Comparison of ENCODE assay signal across 15 mouse cellular contexts in the genomic region with DNA sequence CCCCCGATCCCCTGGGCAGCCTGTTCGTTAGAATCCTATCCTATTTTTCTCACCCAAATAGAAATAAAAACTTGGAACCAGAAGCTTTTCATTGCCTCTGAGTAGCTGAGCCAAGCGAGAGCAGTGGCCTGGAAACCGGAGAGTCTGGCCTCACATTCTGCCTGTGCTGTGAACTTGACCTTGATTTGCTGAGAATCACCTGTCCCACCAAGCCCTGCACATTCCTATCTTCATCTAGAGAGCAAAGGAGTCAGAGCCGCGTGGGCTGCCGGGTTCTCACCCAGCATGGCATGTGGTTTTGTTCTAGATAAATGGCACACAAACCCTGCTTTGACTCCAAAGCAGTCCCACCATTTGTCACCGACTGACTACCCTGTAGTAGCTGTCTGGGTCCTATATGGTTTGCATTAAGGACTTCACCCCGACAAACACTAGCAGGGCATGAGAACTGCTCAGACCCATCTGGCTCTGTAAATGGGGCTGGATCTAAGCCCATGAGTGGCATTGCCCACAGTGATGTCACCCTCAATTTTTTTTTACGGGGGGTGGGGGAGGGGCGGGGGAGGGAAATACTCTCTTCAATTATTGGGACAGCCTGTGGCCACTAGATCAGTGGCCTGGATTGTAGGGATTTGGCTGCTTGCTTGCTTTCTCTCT. TPM values are rescaled to one million over a fixed set of nuclear protein-coding genes. Genes with fewer than 3 reads are reported as not detected.
DNase-seq lines count a peak whose midpoint lies in the region; ATAC-seq and TF ChIP-seq lines count a peak whose summit lies in the region.
"Had no signal": no experiment of that assay in that cellular context is flagged by ENCODE, and none has a peak within 500 bp of the region (broad histone marks: within the 10 kb centered on the region; RNA-seq: fewer than 3 reads in every experiment).

No protein-coding gene starts in this region.

- no peak overlapping the region for H3K4me2 ChIP-seq in hindbrain, embryonic 13.5 days
- H3K4me2 ChIP-seq in hindbrain, embryonic 11.5 days (replicated peaks; ENCODE audit: low read depth, low read length): no peak overlapping the region
- no peak overlapping the region for H3K4me2 ChIP-seq in hindbrain, postnatal 0 days (ENCODE audit: low read depth, low read length)
- H3K4me2 ChIP-seq: neural tube, embryonic 12.5 days had no signal

- ATAC-seq in hindbrain, embryonic 13.5 days (ENCODE audit: low FRiP score): peak; percentile 72
- no peak for ATAC-seq in hindbrain, embryonic 11.5 days (ENCODE audit: low FRiP score)
- peak; percentile 59; the same call in 1 of the 2 replicates for ATAC-seq in hindbrain, postnatal 0 days
- ATAC-seq: intestine, embryonic 16.5 days had no signal

- no peaks in the 10 kb centered on the region for H3K27me3 ChIP-seq in hindbrain, embryonic 13.5 days
- no peaks in the 10 kb centered on the region for H3K27me3 ChIP-seq in hindbrain, embryonic 11.5 days (ENCODE audit: control insufficient read depth, insufficient read depth, low read length)
- H3K27me3 ChIP-seq in hindbrain, postnatal 0 days (ENCODE audit: insufficient read depth, low read length): no peaks in the 10 kb centered on the region
- H3K27me3 ChIP-seq: neural tube, embryonic 12.5 days had no signal

- 69% methylated on average over 11 of the region's 11 CpGs for WGBS in hindbrain, embryonic 13.5 days
- WGBS in hindbrain, embryonic 11.5 days: 78% methylated on average over 11 of the region's 11 CpGs
- WGBS in hindbrain, postnatal 0 days: 54% methylated on average over 11 of the region's 11 CpGs

- H3K4me1 ChIP-seq in hindbrain, embryonic 13.5 days (replicated peaks): no peaks in the 10 kb centered on the region
- H3K4me1 ChIP-seq in hindbrain, embryonic 11.5 days (replicated peaks; ENCODE audit: control insufficient read depth, insufficient read depth, low read length): no peaks in the 10 kb centered on the region
- H3K4me1 ChIP-seq in hindbrain, postnatal 0 days (ENCODE audit: insufficient read depth, low read length): no peaks in the 10 kb centered on the region
- H3K4me1 ChIP-seq: neural tube, embryonic 12.5 days had no signal

- no peak for TF ChIP-seq CTCF in brain, embryonic 14.5 days (IDR thresholded peaks at IDR 0.05; ENCODE audit: borderline replicate concordance, extremely low read depth, insufficient read depth, insufficient read length)
- no peak for TF ChIP-seq CTCF in hindbrain, postnatal 0 days (IDR thresholded peaks at IDR 0.05; ENCODE audit: low read depth)

- H3K36me3 ChIP-seq in hindbrain, embryonic 13.5 days: no peaks in the 10 kb centered on the region
- no peaks in the 10 kb centered on the region for H3K36me3 ChIP-seq in hindbrain, embryonic 11.5 days (ENCODE audit: control insufficient read depth, insufficient read depth, low read length)
- no peaks in the 10 kb centered on the region for H3K36me3 ChIP-seq in hindbrain, postnatal 0 days (ENCODE audit: insufficient read depth, low read length)
- H3K36me3 ChIP-seq: neural tube, embryonic 12.5 days had no signal

- H3K9me3 ChIP-seq in hindbrain, embryonic 13.5 days: no peaks in the 10 kb centered on the region
- H3K9me3 ChIP-seq in hindbrain, embryonic 11.5 days (ENCODE audit: control insufficient read depth, low read length): no peaks in the 10 kb centered on the region
- H3K9me3 ChIP-seq in hindbrain, postnatal 0 days (ENCODE audit: low read length): 0 out of 2 replicates have a peak, but pooled peaks cover 4% of the 10 kb centered on the region
- H3K9me3 ChIP-seq: neural tube, embryonic 12.5 days had no signal

- no peak overlapping the region for H3K27ac ChIP-seq in hindbrain, embryonic 13.5 days
- H3K27ac ChIP-seq in hindbrain, embryonic 11.5 days (ENCODE audit: low read depth, low read length): no peak overlapping the region
- no peak overlapping the region for H3K27ac ChIP-seq in hindbrain, postnatal 0 days
- H3K27ac ChIP-seq: liver, embryonic 14.5 days; neural tube, embryonic 12.5 days had no signal

- DNase-seq in hindbrain, embryonic 11.5 days (ENCODE audit: low spot score): no peak
- peak; percentile 82 for DNase-seq in brain, embryonic 14.5 days (ENCODE audit: low read depth)
- DNase-seq in cerebellum, postnatal 25 days: peak; percentile 25 to 38
- DNase-seq in hindbrain, postnatal 0 days (ENCODE audit: low spot score): peak; percentile 31
- DNase-seq in gastrocnemius, postnatal 25 days: no peak
- no peak for DNase-seq in heart, postnatal 14 days
- DNase-seq: lung, postnatal 14 days; midbrain, embryonic 14.5 days had no signal

- intact Hi-C loops in heart, postnatal 14 days (cut with DNase I): no loop called here

- H3K4me3 ChIP-seq in hindbrain, embryonic 13.5 days: no peak overlapping the region
- H3K4me3 ChIP-seq in hindbrain, embryonic 11.5 days (ENCODE audit: low read depth, low read length): no peak overlapping the region
- H3K4me3 ChIP-seq in hindbrain, postnatal 0 days (ENCODE audit: low read length): no peak overlapping the region
- H3K4me3 ChIP-seq: neural tube, embryonic 12.5 days had no signal

- H3K9ac ChIP-seq in hindbrain, embryonic 13.5 days: no peak overlapping the region
- no peak overlapping the region for H3K9ac ChIP-seq in hindbrain, embryonic 11.5 days (ENCODE audit: low read depth, low read length)
- no peak overlapping the region for H3K9ac ChIP-seq in hindbrain, postnatal 0 days (replicated peaks; ENCODE audit: low read length)
- H3K9ac ChIP-seq: liver, embryonic 14.5 days; neural tube, embryonic 12.5 days had no signal

- TF ChIP-seq POLR2A in brain, embryonic 14.5 days (IDR thresholded peaks at IDR 0.05; ENCODE audit: borderline replicate concordance, extremely low read depth, insufficient read depth, insufficient read length, poor library complexity, severe bottlenecking): no peak

RNA-seq across cellular contexts. Expression of a gene that starts 29.7 kb away (rescaled TPM):
- polyA plus RNA-seq in hindbrain, embryonic 13.5 days (2015; fragmentation: Nextera tagmentation; extraction: Ambion mirVana): not detected in 2 replicates
- not detected in 2 replicates for polyA plus RNA-seq in hindbrain, embryonic 11.5 days (2014; fragmentation: Nextera tagmentation; extraction: Ambion mirVana)
- 0.43 and 0.55 TPM in 2 replicates for polyA plus RNA-seq in brain, embryonic 14.5 days (2012; rRNA removed)
- total RNA-seq in hindbrain, postnatal 0 days (2014; rRNA removed): not detected in 2 replicates
- 0.33 TPM in 1 of 2 replicates, not detected in the other for polyA plus RNA-seq in hindbrain, postnatal 0 days (2015; fragmentation: Nextera tagmentation; extraction: Ambion mirVana)
- total RNA-seq in gastrocnemius, postnatal 25 days (2021): not detected
- total RNA-seq in heart, postnatal 14 days (2021): not detected
- total RNA-seq: granulocyte monocyte progenitor cell, adult 5-6 weeks; MEL had no signal
- polyA plus RNA-seq: heart, postnatal 0 days; intestine, embryonic 16.5 days; liver, embryonic 14.5 days; midbrain, embryonic 14.5 days; neural tube, embryonic 12.5 days had no signal

RNA-seq across cellular contexts. Expression of a gene that starts 37.3 kb away (rescaled TPM):
- 10.7 and 10.9 TPM in 2 replicates for polyA plus RNA-seq in hindbrain, embryonic 13.5 days (2015; fragmentation: Nextera tagmentation; extraction: Ambion mirVana)
- polyA plus RNA-seq in hindbrain, embryonic 11.5 days (2014; fragmentation: Nextera tagmentation; extraction: Ambion mirVana): 9.0 and 12.6 TPM in 2 replicates
- polyA plus RNA-seq in brain, embryonic 14.5 days (2012; rRNA removed): 5.2 and 11.0 TPM in 2 replicates
- 25.5 and 31.6 TPM in 2 replicates for total RNA-seq in hindbrain, postnatal 0 days (2014; rRNA removed)
- polyA plus RNA-seq in hindbrain, postnatal 0 days (2015; fragmentation: Nextera tagmentation; extraction: Ambion mirVana): 6.9 and 7.8 TPM in 2 replicates
- total RNA-seq in gastrocnemius, postnatal 25 days (2021): 1 to 10 TPM; 2.5 to 2.9 TPM
- 1 to 10 TPM; 6.5 to 6.7 TPM for total RNA-seq in heart, postnatal 14 days (2021)

Comparison
In these comparisons a context has a peak if more than half of its experiments do, and no peak if none do; other contexts are left out.
1. DNase-seq: peak in brain, embryonic 14.5 days (single experiment), cerebellum, postnatal 25 days (2 of 2) and hindbrain, postnatal 0 days (single experiment); none in hindbrain, embryonic 11.5 days (single experiment), gastrocnemius, postnatal 25 days (single experiment) and heart, postnatal 14 days (0 of 2).